Mouse (Mus musculus) brain, embryonic 14.5 days (tissue): ENCODE data around the gene Cntnap5c. TPM values are rescaled to one million over a fixed set of nuclear protein-coding genes. Genes with fewer than 3 reads are reported as not detected.
"Not testable (repeated sequence)": the region's sequence is repeated elsewhere in the genome, so short reads cannot be mapped to it uniquely, and the experiment has no call there.

Experiments used
- DNase-seq: peaks from one replicate; pipeline ENCODE4 v3.0.0-alpha.2; 2011; ENCODE audit warnings: low read depth
- CTCF ChIP-seq: fragments of 200-500 bp; IDR thresholded peaks from 2 replicates; pipeline ENCODE4 v1.5.1; 2012; ENCODE audit warnings: inconsistent platforms, mild to moderate bottlenecking, moderate library complexity, borderline replicate concordance; ENCODE audit not compliant: insufficient read depth, insufficient read length; ENCODE audit errors: extremely low read depth
- POLR2A ChIP-seq: fragments of 200-500 bp; IDR thresholded peaks from 2 replicates; pipeline ENCODE4 v1.6.1; 2012; ENCODE audit warnings: mild to moderate bottlenecking, inconsistent platforms, borderline replicate concordance; ENCODE audit not compliant: poor library complexity, insufficient read depth, insufficient read length, severe bottlenecking; ENCODE audit errors: extremely low read depth
- polyA plus RNA-seq: library from polyadenylated mRNA; depleted of rRNA; stranded (reverse); fragments of >200 nt; gene quantifications from 2 replicates; pipeline ENCODE4 v1.2.3, GENCODE M21; 2012

The Cntnap5c gene
- polyA plus RNA-seq, 1 experiment = 2.0 TPM

DNA sequence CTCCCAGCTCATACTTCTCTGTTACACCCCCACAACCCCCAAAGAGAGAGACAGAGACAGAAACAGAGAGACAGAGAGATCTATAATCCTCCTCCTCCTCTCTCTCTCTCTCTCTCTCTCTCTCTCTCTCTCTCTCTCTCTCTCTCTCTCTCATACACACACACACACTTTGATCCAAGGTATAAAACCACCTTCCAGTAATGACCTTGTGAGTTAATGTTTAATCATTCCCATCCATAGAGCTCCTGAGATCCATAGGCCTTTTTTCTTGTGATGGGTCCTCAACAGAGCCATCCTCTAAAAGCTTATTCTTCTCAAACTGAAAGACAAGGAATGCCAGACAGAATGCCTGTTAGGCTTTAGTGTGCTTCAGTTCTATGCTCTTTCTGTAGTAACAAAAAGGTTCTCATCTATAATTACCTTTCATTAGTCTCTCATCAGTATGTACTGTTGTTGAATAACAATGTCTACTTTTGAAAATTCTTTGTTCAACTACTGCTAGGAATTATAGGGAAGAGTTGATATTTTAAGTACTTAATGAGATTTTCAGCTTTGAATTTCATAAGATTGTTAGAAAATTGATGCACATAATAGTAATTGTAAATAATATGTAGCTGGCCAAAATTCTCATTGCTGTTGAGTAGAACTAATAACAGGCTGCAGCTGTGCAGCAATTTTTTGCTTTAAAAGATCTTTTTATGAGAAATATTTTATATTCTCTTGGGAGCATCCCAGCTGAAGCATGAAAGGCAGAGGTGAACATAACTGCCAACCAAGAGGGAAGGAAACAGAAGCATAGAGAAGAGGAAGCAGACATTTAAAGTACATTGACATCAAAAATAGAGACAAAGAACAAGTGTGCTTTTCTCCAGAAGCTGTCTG lies 68.0 kb downstream of the Cntnap5c start:
- DNase-seq = peak; percentile 35
- no peak for TF ChIP-seq CTCF

DNA sequence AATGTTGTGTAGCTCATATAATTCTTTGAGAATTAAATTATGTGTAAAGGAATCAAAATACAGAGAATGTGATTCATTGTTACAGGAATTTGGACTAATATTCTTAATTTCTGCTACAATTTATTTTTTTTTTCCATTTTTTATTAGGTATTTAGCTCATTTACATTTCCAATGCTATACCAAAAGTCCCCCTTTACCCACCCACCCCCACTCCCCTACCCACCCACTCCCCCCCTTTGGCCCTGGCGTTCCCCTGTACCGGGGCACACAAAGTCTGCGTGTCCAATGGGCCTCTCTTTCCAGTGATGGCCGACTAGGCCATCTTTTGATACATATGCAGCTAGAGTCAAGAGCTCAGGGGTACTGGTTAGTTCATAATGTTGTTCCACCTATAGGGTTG lies 86.4 kb downstream of the Cntnap5c start:
- DNase-seq = not testable (repeated sequence)

DNA sequence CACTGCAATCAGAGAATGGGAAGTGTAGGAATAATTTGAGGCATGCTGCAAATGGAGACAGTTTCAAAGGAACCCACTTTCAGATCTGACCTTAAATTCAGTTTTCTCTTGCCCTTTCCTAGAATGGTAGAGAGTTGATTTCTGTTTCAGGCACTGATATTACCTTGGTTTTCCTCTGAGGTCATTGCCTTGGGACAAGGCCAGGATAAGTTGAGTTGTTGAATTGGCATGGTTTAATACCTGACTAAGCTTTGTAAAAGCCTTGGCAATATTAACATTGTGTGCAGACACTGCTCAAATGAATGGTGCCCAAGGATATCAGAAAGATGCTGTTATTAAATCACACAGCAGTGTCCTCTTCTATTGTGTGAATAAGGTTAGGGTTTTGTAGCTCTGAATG lies 96.6 kb downstream of the Cntnap5c start:
- DNase-seq = no peak
- TF ChIP-seq CTCF = no peak
- no peak for TF ChIP-seq POLR2A

DNA sequence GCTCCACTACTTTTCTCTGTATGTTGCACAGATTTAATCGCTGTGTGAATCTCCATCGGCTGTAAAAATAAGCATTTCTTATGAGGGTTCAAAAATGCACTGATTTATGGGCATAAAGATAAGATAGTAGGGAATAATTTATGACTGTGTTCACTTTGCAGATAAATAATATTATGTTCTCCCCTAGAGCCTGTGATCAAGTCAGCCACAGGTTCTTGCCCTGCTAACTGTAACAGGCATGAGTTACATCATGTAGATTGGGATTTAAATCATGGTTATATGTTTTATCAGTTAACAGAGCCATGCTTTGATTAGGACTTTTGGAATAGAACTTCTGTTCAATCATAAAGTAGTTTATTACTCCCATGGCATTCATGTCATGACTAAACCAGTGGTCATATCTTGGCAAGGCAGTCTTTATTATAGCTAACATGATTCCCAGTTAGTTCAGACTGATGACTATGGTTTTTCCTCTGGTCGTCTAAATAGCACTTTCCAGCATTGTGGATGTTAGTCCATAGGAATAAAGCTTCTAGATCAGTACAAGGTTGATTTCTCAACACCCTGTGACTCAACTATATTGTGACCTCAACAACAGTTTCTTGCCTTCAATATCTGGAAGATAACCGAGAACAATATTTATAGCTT lies 118.5 kb downstream of the Cntnap5c start:
- no peak for TF ChIP-seq CTCF
- TF ChIP-seq POLR2A = no peak
- DNase-seq = no peak

DNA sequence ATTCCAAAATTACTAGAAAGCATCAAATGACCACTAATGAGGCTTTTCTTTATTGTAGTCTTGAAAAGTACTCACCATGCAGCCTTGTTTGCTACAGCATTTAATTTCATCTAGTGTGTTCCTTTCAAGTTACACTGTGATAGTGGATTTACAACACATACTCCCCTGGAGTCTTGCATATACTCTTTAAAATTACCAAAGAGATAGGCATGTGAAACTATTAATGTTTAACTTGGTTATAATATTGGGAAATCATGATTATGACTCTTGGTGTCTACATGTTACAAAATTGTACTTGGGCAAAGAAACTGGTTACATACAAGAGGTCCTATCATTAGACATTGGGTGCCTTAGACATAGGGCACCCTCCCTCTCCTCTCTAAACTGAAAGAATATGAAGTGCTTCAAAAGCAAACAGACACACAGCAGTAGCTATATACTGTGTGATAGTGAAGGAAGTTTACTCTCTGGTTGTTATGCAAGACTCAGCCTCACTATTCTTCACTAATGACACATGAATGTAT lies 142.5 kb downstream of the Cntnap5c start:
- no peak for DNase-seq

DNA sequence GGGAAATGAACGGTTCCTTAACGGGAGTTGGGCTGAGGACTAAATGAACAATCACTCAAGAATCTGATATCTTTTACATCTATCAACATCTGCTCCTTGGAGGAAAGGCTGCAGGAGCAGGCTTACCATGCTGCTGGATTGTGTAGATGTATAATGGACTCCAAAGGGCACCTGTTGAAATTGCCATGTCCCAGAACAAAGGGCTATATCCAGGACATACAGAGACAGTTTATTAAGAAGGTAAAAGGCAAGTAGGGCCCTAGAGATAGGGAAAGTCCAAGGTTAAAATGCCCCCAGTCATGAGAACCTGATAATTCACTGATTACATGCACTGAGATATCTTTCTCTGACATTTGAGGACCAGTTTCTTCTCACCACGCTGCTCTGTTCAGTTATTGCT lies 214.9 kb downstream of the Cntnap5c start:
- TF ChIP-seq CTCF (no peak), POLR2A (no peak)
- DNase-seq = no peak

More for the DNA sequence above, 142.5 kb downstream of the Cntnap5c start:
- TF ChIP-seq CTCF = no peak
- TF ChIP-seq POLR2A = no peak

DNA sequence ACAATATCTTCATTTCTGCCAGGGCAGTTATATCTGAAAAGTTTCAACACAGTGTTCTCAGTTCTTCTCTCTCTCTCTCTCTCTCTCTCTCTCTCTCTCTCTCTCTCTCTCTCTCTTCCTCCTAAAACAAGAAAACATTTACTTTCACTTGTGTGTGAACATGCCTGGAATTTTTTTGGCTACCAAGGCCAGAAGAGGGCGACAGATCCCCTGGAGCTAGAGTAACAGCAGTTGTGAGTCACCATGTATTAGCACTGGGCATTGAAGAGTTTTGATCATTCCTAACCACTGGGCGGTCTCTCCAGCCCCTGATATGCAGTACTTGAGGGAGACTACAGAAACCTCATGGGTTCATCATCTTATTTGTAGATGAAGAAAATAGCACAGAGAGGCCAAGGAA lies 219.1 kb downstream of the Cntnap5c start:
- TF ChIP-seq POLR2A (no peak), CTCF (peak; percentile 21; the same call in 1 of the 2 replicates)
- peak; percentile 36 for DNase-seq

DNA sequence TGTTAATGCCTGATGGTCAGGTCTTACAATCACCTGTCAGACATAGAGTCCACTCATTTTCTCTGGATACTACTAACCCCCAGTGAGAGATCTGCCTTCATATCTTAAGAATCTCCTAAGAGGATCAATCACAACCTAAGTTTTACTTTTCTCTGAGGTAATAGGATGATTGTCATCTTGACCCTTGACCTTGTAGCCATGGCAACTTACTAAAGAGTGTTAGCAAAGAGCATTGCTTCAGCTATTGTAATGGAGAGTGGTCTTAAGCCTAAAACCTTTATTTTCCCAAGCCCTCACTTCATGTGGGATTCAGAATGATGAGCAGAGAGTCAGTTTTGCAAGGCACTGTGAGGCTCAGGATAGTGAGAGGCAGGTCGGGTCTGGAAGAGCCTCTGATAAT lies 227.1 kb downstream of the Cntnap5c start:
- DNase-seq = no peak
- TF ChIP-seq POLR2A = no peak
- TF ChIP-seq CTCF = no peak

DNA sequence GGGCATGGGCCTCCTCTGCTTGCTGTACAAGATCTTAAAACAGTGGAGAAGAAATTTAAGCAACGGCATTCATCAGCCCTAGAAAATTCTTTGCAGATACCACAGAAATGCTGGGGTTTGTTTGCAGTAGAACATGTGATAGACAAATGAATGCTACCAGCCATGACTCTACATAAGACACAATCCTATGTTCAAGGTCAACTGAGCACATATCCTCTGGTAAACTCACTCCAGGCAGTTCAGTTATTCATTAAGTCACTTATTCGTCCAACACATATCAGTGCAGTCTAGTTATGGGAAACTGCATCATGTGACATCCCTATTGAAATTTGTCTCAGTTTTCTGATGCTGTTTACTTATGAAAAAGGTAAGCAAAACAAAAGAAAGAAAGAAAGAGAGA lies 229.7 kb downstream of the Cntnap5c start:
- TF ChIP-seq POLR2A = no peak
- TF ChIP-seq CTCF = no peak
- no peak for DNase-seq

DNA sequence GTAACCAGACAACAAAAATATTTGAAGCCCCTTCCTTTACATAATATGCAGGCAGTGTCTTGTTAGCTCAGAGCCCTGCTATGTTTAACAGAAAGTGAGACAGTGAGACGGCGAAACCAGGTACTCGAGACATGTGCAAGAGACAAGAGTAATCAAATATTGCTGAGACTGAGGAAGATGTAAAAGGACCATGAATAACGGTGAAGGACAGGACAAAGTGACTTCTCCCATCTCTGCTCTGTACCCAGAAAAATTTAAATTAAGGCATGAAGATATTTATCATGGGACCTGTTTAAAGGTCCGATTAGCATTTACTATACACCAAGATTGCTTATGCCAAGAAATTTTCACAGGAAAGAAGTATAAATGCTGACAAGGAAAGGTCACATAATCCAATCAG lies 233.5 kb downstream of the Cntnap5c start:
- DNase-seq = peak; percentile 20
- TF ChIP-seq CTCF = no peak
- TF ChIP-seq POLR2A = no peak

DNA sequence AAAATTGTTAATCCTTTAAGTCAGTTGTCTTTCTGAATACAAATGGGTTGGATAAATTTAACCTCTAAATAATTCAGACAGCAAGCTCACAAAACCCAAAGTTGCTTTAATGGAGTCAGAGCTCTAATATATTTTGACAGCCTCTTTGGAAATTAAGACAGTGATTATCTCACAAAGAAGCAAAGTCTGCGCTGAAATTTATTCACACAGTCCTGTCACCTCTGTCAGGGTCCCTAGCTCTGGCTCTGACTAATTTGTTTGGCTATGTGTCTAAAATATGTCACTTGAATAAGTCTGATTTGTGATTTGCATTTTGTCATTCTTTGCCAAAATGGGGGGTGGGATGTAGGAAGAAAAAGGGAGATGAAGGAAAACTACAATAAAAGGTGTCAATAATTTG lies 234.0 kb downstream of the Cntnap5c start:
- TF ChIP-seq POLR2A (no peak), CTCF (no peak)
- peak; percentile 72 for DNase-seq

DNA sequence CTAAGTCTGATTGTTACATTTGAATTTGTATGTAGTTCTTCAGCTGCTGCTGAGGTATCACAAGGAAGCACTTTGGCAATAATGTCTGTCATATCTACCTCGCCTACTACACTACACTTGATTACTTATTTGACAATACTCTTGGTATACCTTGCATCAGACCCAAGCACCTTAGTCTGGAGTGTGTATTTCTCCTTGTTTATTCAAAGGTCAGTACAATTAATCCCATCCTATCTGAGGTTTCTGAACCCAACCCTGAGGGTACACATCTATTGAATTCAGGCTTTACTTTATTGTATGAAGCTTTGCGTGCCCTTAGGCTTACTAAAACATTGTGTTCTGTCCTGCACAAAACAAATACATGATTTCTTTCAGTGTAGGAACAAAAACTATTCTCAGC lies 235.1 kb downstream of the Cntnap5c start:
- no peak for TF ChIP-seq POLR2A
- TF ChIP-seq CTCF = no peak
- DNase-seq = no peak
